Mouse (Mus musculus) bone marrow, adult 2 months (tissue): ENCODE measurements around the gene 4930415O20Rik.

Source experiments
- CTCF ChIP-seq: fragments of 200-500 bp; IDR thresholded peaks from 2 replicates; pipeline ENCODE4 v1.5.1; 2011; ENCODE audit warnings: low read length, control low read depth; ENCODE audit not compliant: control insufficient read depth, insufficient read depth
- POLR2A ChIP-seq: fragments of 200-500 bp; IDR thresholded peaks from 2 replicates; pipeline ENCODE4 v1.6.1; 2011; ENCODE audit warnings: low read depth, mild to moderate bottlenecking, control low read depth, low read length, borderline replicate concordance; ENCODE audit not compliant: control insufficient read depth

DNA sequence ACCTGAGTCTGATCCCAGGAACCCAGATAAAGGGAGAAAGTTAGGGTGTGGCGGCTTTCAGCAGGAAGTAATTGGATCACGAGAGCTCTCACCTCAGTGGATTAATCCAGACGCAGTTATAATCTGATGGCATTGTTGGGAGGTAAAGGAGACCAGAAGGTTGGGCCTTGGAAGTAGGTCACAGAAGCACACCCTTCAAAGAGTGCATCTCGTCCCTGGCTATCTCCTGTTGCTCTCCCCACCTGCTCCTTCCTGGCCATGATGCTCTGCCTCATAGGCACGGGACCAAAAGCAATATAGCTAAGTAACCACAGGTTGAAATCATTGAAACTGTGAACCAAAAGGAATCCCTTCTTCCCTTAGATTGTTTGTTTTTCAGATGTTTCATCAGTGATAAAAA, 13.6 kb upstream of the 4930415O20Rik start:
- no peak for TF ChIP-seq CTCF
- no peak for TF ChIP-seq POLR2A
